Mouse (Mus musculus) liver, postnatal 0 days (tissue): ENCODE measurements around the gene H3f3b. TPM values are rescaled to one million over a fixed set of nuclear protein-coding genes. Genes with fewer than 3 reads are reported as not detected.
A peak's percentile ranks its signal among the peaks of the same experiment; 100 is the strongest.

Experiments used
- ATAC-seq: fragments of 200-750 bp; cut with Nextera tagmentation; 2 replicates; pipeline ENCODE4 v1.8.0; 2017; ENCODE audit warnings: mild to moderate bottlenecking, moderate library complexity
- DNase-seq: peaks from one replicate; pipeline ENCODE4 v3.0.0-alpha.2; 2016
- H3K27ac ChIP-seq: fragments of 300-500 bp; sonication (generic); 2 replicates; pipeline ENCODE4 v1.5.1; 2014; ENCODE audit warnings: antibody characterized with exemption, moderate library complexity, mild to moderate bottlenecking, low read depth
- H3K27me3 ChIP-seq: fragments of 300-500 bp; sonication (generic); 2 replicates; pipeline ENCODE4 v1.6.1; 2014; ENCODE audit warnings: low read length, control low read depth, mixed read lengths; ENCODE audit not compliant: insufficient read depth
- H3K36me3 ChIP-seq: fragments of 300-500 bp; sonication (generic); replicated peaks from 2 replicates; pipeline ENCODE4 v1.6.1; 2014; ENCODE audit warnings: mild to moderate bottlenecking, control low read depth, low read length, moderate library complexity, mixed read lengths; ENCODE audit not compliant: insufficient read depth
- H3K4me1 ChIP-seq: fragments of 300-500 bp; sonication (generic); 2 replicates; pipeline ENCODE4 v1.6.1; 2014; ENCODE audit warnings: antibody characterized with exemption, mild to moderate bottlenecking, control low read depth; ENCODE audit not compliant: insufficient read depth
- H3K4me2 ChIP-seq: fragments of 300-500 bp; sonication (generic); 2 replicates; pipeline ENCODE4 v1.6.1; 2014; ENCODE audit warnings: low read depth, mild to moderate bottlenecking, low read length, moderate library complexity, mixed read lengths
- H3K4me3 ChIP-seq: fragments of 300-500 bp; sonication (generic); 2 replicates; pipeline ENCODE4 v1.5.1; 2014; ENCODE audit warnings: low read depth, low read length
- H3K9ac ChIP-seq: fragments of 300-500 bp; sonication (generic); replicated peaks from 2 replicates; pipeline ENCODE4 v1.6.1; 2014; ENCODE audit warnings: mild to moderate bottlenecking, moderate library complexity
- H3K9me3 ChIP-seq: fragments of 300-500 bp; sonication (generic); 2 replicates; pipeline ENCODE4 v1.6.1; 2016; ENCODE audit warnings: mild to moderate bottlenecking, control low read depth, low read length, mixed read lengths
- CTCF ChIP-seq: sonication (generic); IDR thresholded peaks from 2 replicates; pipeline ENCODE4 v1.5.1; 2016; ENCODE audit warnings: antibody characterized with exemption, low read depth
- EP300 ChIP-seq: IDR thresholded peaks from 2 replicates; pipeline ENCODE4 v1.6.1; 2016; ENCODE audit warnings: antibody characterized with exemption, low read depth, mild to moderate bottlenecking
- WGBS: fragments of 180-500 bp; shearing (Covaris S2); extraction: QIAGEN DNeasy Blood & Tissue Kit; methylation state at CpG from one replicate; pipeline ENCODE4 v1.1.7; 2014; ENCODE audit not compliant: insufficient replicate concordance; 5-methylcytosine and 5-hydroxymethylcytosine counted together
- polyA plus RNA-seq: library from polyadenylated mRNA; unstranded; fragments of >200 nt; fragmentation: Nextera tagmentation; extraction: Ambion mirVana; gene quantifications from 2 replicates; pipeline ENCODE4 v1.2.1, GENCODE M21; 2015

Gene H3f3b
- polyA plus RNA-seq, 1 experiment from 2014 or later, result 656 TPM

GRCm38 (mm10) chr11:116071510-116071909, 43.7 kb upstream of the H3f3b start:
- H3K9me3 ChIP-seq, result no peaks in the 10 kb centered on the region
- H3K4me2 ChIP-seq, result no peak overlapping the region
- no peak overlapping the region for H3K27ac ChIP-seq
- peak; percentile 72 for TF ChIP-seq CTCF
- TF ChIP-seq EP300, result no peak
- DNase-seq (peak; percentile 72), ATAC-seq (no peak)
- 49% methylated on average over 5 of the region's 5 CpGs for WGBS
- H3K27me3 ChIP-seq, result no peaks in the 10 kb centered on the region
- H3K36me3 ChIP-seq, result no peaks in the 10 kb centered on the region
- no peak overlapping the region for H3K4me3 ChIP-seq
- no peak overlapping the region for H3K9ac ChIP-seq
- peaks cover 9% of the 10 kb centered on the region; the same call in 1 of the 2 replicates for H3K4me1 ChIP-seq

- WGBS, result 86% methylated on average over 12 of the region's 12 CpGs
- no peaks in the 10 kb centered on the region for H3K9me3 ChIP-seq
- ATAC-seq (no peak), DNase-seq (no peak)
- H3K27me3 ChIP-seq, result no peaks in the 10 kb centered on the region
- no peak overlapping the region for H3K4me3 ChIP-seq
- H3K36me3 ChIP-seq, result peaks cover 18% of the 10 kb centered on the region
- no peaks in the 10 kb centered on the region for H3K4me1 ChIP-seq
- no peak overlapping the region for H3K9ac ChIP-seq
- TF ChIP-seq CTCF, result no peak
- TF ChIP-seq EP300, result no peak
- H3K4me2 ChIP-seq, result no peak overlapping the region
- H3K27ac ChIP-seq, result no peak overlapping the region
Observed at GRCm38 (mm10) chr11:116065345-116065744, 37.6 kb upstream of the H3f3b start.

GRCm38 (mm10) chr11:116064187-116064867, 36.6 kb upstream of the H3f3b start:
- no peak for ATAC-seq
- 79% methylated on average over 23 of the region's 23 CpGs for WGBS
- Histone ChIP-seq H3K9me3 (no peaks in the 10 kb centered on the region), H3K4me1 (no peaks in the 10 kb centered on the region), H3K9ac (no peak overlapping the region), H3K36me3 (peaks cover 28% of the 10 kb centered on the region), H3K4me2 (no peak overlapping the region), H3K27me3 (no peaks in the 10 kb centered on the region), H3K27ac (no peak overlapping the region), H3K4me3 (no peak overlapping the region)
- no peak for TF ChIP-seq EP300
- DNase-seq, result no peak

GRCm38 (mm10) chr11:116063562-116063961, 35.8 kb upstream of the H3f3b start:
- no peak overlapping the region for H3K4me3 ChIP-seq
- no peaks in the 10 kb centered on the region for H3K9me3 ChIP-seq
- H3K4me1 ChIP-seq, result no peaks in the 10 kb centered on the region
- H3K36me3 ChIP-seq, result peaks cover 35% of the 10 kb centered on the region
- ATAC-seq (no peak), DNase-seq (no peak)
- no peak overlapping the region for H3K9ac ChIP-seq
- H3K27ac ChIP-seq, result no peak overlapping the region
- 81% methylated on average over 13 of the region's 13 CpGs for WGBS
- TF ChIP-seq EP300 (no peak), CTCF (no peak)
- no peak overlapping the region for H3K4me2 ChIP-seq
- no peaks in the 10 kb centered on the region for H3K27me3 ChIP-seq

- peaks cover 45% of the 10 kb centered on the region for H3K36me3 ChIP-seq
- H3K27me3 ChIP-seq, result no peaks in the 10 kb centered on the region
- no peak overlapping the region for H3K4me3 ChIP-seq
- no peaks in the 10 kb centered on the region for H3K9me3 ChIP-seq
- whole genome bisulfite sequencing, result 74% methylated on average over 8 of the region's 8 CpGs
- no peak overlapping the region for H3K9ac ChIP-seq
- no peak for DNase-seq
- H3K27ac ChIP-seq, result no peak overlapping the region
- no peak for ATAC-seq
- TF ChIP-seq CTCF (no peak), EP300 (no peak)
- H3K4me1 ChIP-seq, result peaks cover 7% of the 10 kb centered on the region
- H3K4me2 ChIP-seq, result no peak overlapping the region
Observed at GRCm38 (mm10) chr11:116062521-116062920, 34.8 kb upstream of the H3f3b start.

GRCm38 (mm10) chr11:116061641-116062415, 34.1 kb upstream of the H3f3b start:
- peaks cover 14% of the 10 kb centered on the region for H3K4me1 ChIP-seq
- H3K27me3 ChIP-seq, result no peaks in the 10 kb centered on the region
- no peak overlapping the region for H3K27ac ChIP-seq
- H3K4me3 ChIP-seq, result no peak overlapping the region
- no peak overlapping the region for H3K9ac ChIP-seq
- ATAC-seq, result no peak
- H3K4me2 ChIP-seq, result no peak overlapping the region
- H3K36me3 ChIP-seq, result peaks cover 47% of the 10 kb centered on the region
- DNase-seq, result no peak
- H3K9me3 ChIP-seq, result no peaks in the 10 kb centered on the region
- TF ChIP-seq EP300, result no peak
- no peak for TF ChIP-seq CTCF
- 83% methylated on average over 13 of the region's 13 CpGs for WGBS
